Mouse (Mus musculus) heart, adult 2 months (tissue): ENCODE data around the gene Olfr130. TPM values are rescaled to one million over a fixed set of nuclear protein-coding genes. Genes with fewer than 3 reads are reported as not detected.

Experiments used
- DNase-seq, 2 experiments: peaks; one replicate each; pipeline ENCODE4 v3.0.0; 2021
- H3K27ac ChIP-seq: fragments of 200-600 bp; 2 replicates; pipeline ENCODE4 v1.8.1; 2022
- H3K27me3 ChIP-seq: fragments of 200-500 bp; 2 replicates; pipeline ENCODE4 v1.6.1; 2012; ENCODE audit warnings: mild to moderate bottlenecking, low read length, inconsistent platforms, mixed read lengths; ENCODE audit not compliant: control insufficient read depth, insufficient read depth
- H3K36me3 ChIP-seq: fragments of 200-500 bp; 2 replicates; pipeline ENCODE4 v1.6.1; 2012; ENCODE audit warnings: low read length, inconsistent platforms; ENCODE audit not compliant: control insufficient read depth, insufficient read depth
- H3K4me1 ChIP-seq: fragments of 200-500 bp; 2 replicates; pipeline ENCODE4 v1.6.1; 2011; ENCODE audit warnings: low read length; ENCODE audit not compliant: control insufficient read depth, insufficient read depth
- H3K4me3 ChIP-seq: fragments of 200-600 bp; 2 replicates; pipeline ENCODE4 v1.8.1; 2022
- H3K79me2 ChIP-seq: fragments of 200-500 bp; replicated peaks from 2 replicates; pipeline ENCODE4 v1.6.1; 2012; ENCODE audit warnings: mild to moderate bottlenecking, inconsistent platforms, low read length, moderate library complexity, mixed read lengths; ENCODE audit not compliant: control insufficient read depth, insufficient read depth
- H3K9ac ChIP-seq: fragments of 200-500 bp; 2 replicates; pipeline ENCODE4 v1.6.1; 2012; ENCODE audit warnings: low read depth, mild to moderate bottlenecking, control low read depth, inconsistent platforms, low read length, mixed read lengths
- CTCF ChIP-seq: fragments of 200-600 bp; IDR thresholded peaks from 2 replicates; pipeline ENCODE4 v1.8.1; 2022; ENCODE audit warnings: antibody characterized with exemption, mild to moderate bottlenecking, moderate library complexity
- EP300 ChIP-seq: fragments of 200-500 bp; IDR thresholded peaks from 2 replicates; pipeline ENCODE4 v1.6.1; 2011; ENCODE audit warnings: low read depth, low read length, control low read depth; ENCODE audit not compliant: insufficient read depth
- POLR2A ChIP-seq: fragments of 200-500 bp; IDR thresholded peaks from 2 replicates; pipeline ENCODE4 v1.6.1; 2011; ENCODE audit warnings: mild to moderate bottlenecking, low read depth, low read length, control low read depth; ENCODE audit not compliant: insufficient read depth
- WGBS: fragments of 180-500 bp; shearing (Covaris S2); methylation state at CpG from one replicate; pipeline ENCODE4 v1.1.7; 2018; 5-methylcytosine and 5-hydroxymethylcytosine counted together
- intact Hi-C: fragments of 180-260 bp; cut with DNase I; formaldehyde crosslinking; loops from one replicate; pipeline ENCODE4 v1.15.1; 2025
- long read RNA-seq: library from polyadenylated mRNA; stranded (forward); transcript quantifications from one replicate; pipeline ENCODE4 v2.0.0, GENCODE M21; 2021
- polyA plus RNA-seq: library from polyadenylated mRNA; depleted of rRNA; stranded (reverse); fragments of >200 nt; gene quantifications from 2 replicates; pipeline ENCODE4 v1.2.3, GENCODE M21; 2012; rRNA removed
- total RNA-seq, 2 experiments: library from RNA; stranded (reverse); gene quantifications; 2 replicates each; pipeline ENCODE4 v1.2.3; 2021

The Olfr130 gene
- not detected for total RNA-seq
- polyA plus RNA-seq = not detected in 2 replicates
- long read RNA-seq = 0 reads

DNA sequence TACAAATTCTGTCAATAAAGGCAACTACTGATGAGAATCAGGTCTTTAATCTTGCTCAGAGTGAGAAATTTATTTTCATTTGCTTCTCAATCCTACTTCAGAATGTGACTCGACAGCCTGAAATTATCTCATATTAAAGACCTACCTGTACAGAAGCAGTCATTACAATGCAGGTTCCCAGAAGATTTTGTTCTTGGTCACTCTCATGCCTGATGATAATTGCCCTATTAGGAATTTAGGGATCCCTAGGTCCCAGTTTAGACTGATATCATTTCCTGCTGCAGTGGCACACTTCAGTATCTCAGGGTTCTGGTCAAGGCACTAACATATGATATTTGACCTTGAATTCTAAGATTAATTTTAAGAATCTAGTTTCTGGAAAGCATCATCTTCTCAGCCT lies at the start of gene Olfr130:
Olfr130 (plus strand) TSS at position 301 of the 400 bp plus-strand sequence.
- H3K36me3 ChIP-seq = no peaks in the 10 kb centered on the region
- WGBS = 76% methylated on average over 1 of the region's 1 CpGs
- H3K79me2 ChIP-seq = no peaks in the 10 kb centered on the region
- H3K27me3 ChIP-seq = no peaks in the 10 kb centered on the region
- H3K9ac ChIP-seq = no peak within 1 kb of the TSS
- no peak within 1 kb of the TSS for H3K27ac ChIP-seq
- DNase-seq = no peak
- TF ChIP-seq EP300 = no peak
- no peak for TF ChIP-seq POLR2A
- TF ChIP-seq CTCF = no peak
- H3K4me1 ChIP-seq = no peaks in the 10 kb centered on the region
- no peak within 1 kb of the TSS for H3K4me3 ChIP-seq
- intact Hi-C loops = no loop called here

- WGBS = 62% methylated on average over 2 of the region's 2 CpGs
- intact Hi-C loops = no loop called here
- no peak for TF ChIP-seq EP300
- TF ChIP-seq POLR2A = no peak
- no peak for TF ChIP-seq CTCF
- Histone ChIP-seq H3K4me3 (no peak overlapping the region), H3K79me2 (no peaks in the 10 kb centered on the region), H3K27me3 (no peaks in the 10 kb centered on the region), H3K4me1 (no peaks in the 10 kb centered on the region), H3K36me3 (no peaks in the 10 kb centered on the region), H3K27ac (no peak overlapping the region), H3K9ac (no peak overlapping the region)
- DNase-seq = no peak
Observed at GRCm38 (mm10) chr17:38016341-38016740, 47.4 kb upstream of the Olfr130 start.

GRCm38 (mm10) chr17:38026297-38026696 lies 37.4 kb upstream of the Olfr130 start:
- DNase-seq = no peak
- Histone ChIP-seq H3K9ac (no peak overlapping the region), H3K27ac (no peak overlapping the region), H3K27me3 (no peaks in the 10 kb centered on the region), H3K4me1 (no peaks in the 10 kb centered on the region), H3K79me2 (no peaks in the 10 kb centered on the region), H3K4me3 (no peak overlapping the region), H3K36me3 (no peaks in the 10 kb centered on the region)
- intact Hi-C loops = no loop called here
- TF ChIP-seq EP300 (no peak), CTCF (no peak), POLR2A (no peak)
- WGBS = 30% methylated on average over 5 of the region's 5 CpGs

DNA sequence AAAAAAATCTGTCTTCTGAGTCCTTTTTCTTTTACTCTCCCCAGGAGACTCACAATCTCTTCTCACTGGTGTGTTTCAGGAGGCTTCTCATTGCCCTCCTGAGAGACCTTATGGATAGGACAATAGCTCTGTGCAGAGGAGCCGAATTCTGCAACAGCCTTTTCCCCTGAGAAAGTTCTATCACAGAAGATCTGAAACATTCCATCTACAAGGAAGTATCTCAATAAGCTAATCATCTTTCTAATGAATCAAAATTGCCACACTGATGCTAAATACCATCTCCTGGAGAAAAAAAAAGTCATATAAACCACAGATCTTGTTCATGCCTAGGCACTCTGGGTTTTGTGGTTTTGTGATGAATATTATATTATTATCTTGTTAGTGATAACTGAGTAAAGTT lies 3.7 kb upstream of the Olfr130 start, which contains the start of gene Olfr129:
Olfr129 (minus strand) TSS at position 101 of the 400 bp plus-strand sequence.
- intact Hi-C loops = no loop called here
- Histone ChIP-seq H3K27ac (no peak within 1 kb of the TSS), H3K79me2 (no peaks in the 10 kb centered on the region), H3K4me1 (no peaks in the 10 kb centered on the region), H3K27me3 (no peaks in the 10 kb centered on the region), H3K36me3 (no peaks in the 10 kb centered on the region), H3K9ac (no peak within 1 kb of the TSS), H3K4me3 (no peak within 1 kb of the TSS)
- 40% methylated on average over 1 of the region's 1 CpGs for WGBS
- no peak for TF ChIP-seq CTCF
- TF ChIP-seq POLR2A = no peak
- TF ChIP-seq EP300 = no peak
- no peak for DNase-seq

GRCm38 (mm10) chr17:38082364-38082763 lies 18.6 kb downstream of the Olfr130 start:
- Histone ChIP-seq H3K9ac (no peak overlapping the region), H3K79me2 (no peaks in the 10 kb centered on the region), H3K4me1 (no peaks in the 10 kb centered on the region), H3K27me3 (no peaks in the 10 kb centered on the region), H3K4me3 (no peak overlapping the region), H3K27ac (no peak overlapping the region), H3K36me3 (no peaks in the 10 kb centered on the region)
- no peak for DNase-seq
- WGBS = 75% methylated on average over 4 of the region's 4 CpGs
- TF ChIP-seq POLR2A (no peak), EP300 (no peak), CTCF (no peak)
- intact Hi-C loops = no loop called here

GRCm38 (mm10) chr17:38088593-38088992 lies 24.9 kb downstream of the Olfr130 start, which contains the start of gene Olfr131:
TSS of gene Olfr131 (minus strand) at chr17:38088693.
- TF ChIP-seq POLR2A = no peak
- TF ChIP-seq EP300 = no peak
- Histone ChIP-seq H3K4me1 (no peaks in the 10 kb centered on the region), H3K27me3 (no peaks in the 10 kb centered on the region), H3K4me3 (no peak within 1 kb of the TSS), H3K36me3 (no peaks in the 10 kb centered on the region), H3K79me2 (no peaks in the 10 kb centered on the region), H3K9ac (no peak within 1 kb of the TSS), H3K27ac (no peak within 1 kb of the TSS)
- DNase-seq = no peak
- intact Hi-C loops = no loop called here

Other genes with a start within 250 kb of the Olfr130 start
- not detected for gene Olfr125, start 231.0 kb upstream of the Olfr130 start, total RNA-seq
- not detected in 2 replicates for gene Olfr125, start 231.0 kb upstream of the Olfr130 start, polyA plus RNA-seq
- gene Olfr126, start 216.4 kb upstream of the Olfr130 start, total RNA-seq = not detected
- gene Olfr126, start 216.4 kb upstream of the Olfr130 start, polyA plus RNA-seq = not detected in 2 replicates
- not detected for gene Olfr127, start 163.5 kb upstream of the Olfr130 start, total RNA-seq
- gene Olfr127, start 163.5 kb upstream of the Olfr130 start, polyA plus RNA-seq = not detected in 2 replicates
- not detected for gene Olfr128, start 143.4 kb upstream of the Olfr130 start, total RNA-seq
- gene Olfr128, start 143.4 kb upstream of the Olfr130 start, polyA plus RNA-seq = not detected in 2 replicates
- gene Olfr761, start 110.8 kb upstream of the Olfr130 start, total RNA-seq = not detected
- gene Olfr761, start 110.8 kb upstream of the Olfr130 start, polyA plus RNA-seq = not detected in 2 replicates
- not detected for gene Olfr129, start 3.8 kb upstream of the Olfr130 start, total RNA-seq
- not detected in 2 replicates for gene Olfr129, start 3.8 kb upstream of the Olfr130 start, polyA plus RNA-seq
- not detected for gene Olfr131, start 24.8 kb downstream of the Olfr130 start, total RNA-seq
- not detected in 2 replicates for gene Olfr131, start 24.8 kb downstream of the Olfr130 start, polyA plus RNA-seq
- gene Olfr132, start 70.6 kb downstream of the Olfr130 start, total RNA-seq = not detected
- gene Olfr132, start 70.6 kb downstream of the Olfr130 start, polyA plus RNA-seq = not detected in 2 replicates
- not detected for gene Olfr133, start 81.4 kb downstream of the Olfr130 start, total RNA-seq
- gene Olfr133, start 81.4 kb downstream of the Olfr130 start, polyA plus RNA-seq = not detected in 2 replicates
- not detected for gene Olfr134, start 107.5 kb downstream of the Olfr130 start, total RNA-seq
- gene Olfr134, start 107.5 kb downstream of the Olfr130 start, polyA plus RNA-seq = not detected in 2 replicates
- gene Olfr135, start 140.4 kb downstream of the Olfr130 start, total RNA-seq = not detected
- gene Olfr135, start 140.4 kb downstream of the Olfr130 start, polyA plus RNA-seq = not detected in 2 replicates
- not detected for gene Olfr138, start 197.1 kb downstream of the Olfr130 start, total RNA-seq
- gene Olfr138, start 197.1 kb downstream of the Olfr130 start, polyA plus RNA-seq = not detected in 2 replicates
- not detected for gene Olfr137, start 243.6 kb downstream of the Olfr130 start, total RNA-seq
- gene Olfr137, start 243.6 kb downstream of the Olfr130 start, polyA plus RNA-seq = not detected in 2 replicates